Mouse (Mus musculus) heart, embryonic 15.5 days (tissue): ENCODE results near the gene Ppp1r3e. TPM values are rescaled to one million over a fixed set of nuclear protein-coding genes. Genes with fewer than 3 reads are reported as not detected.

Experiments
- ATAC-seq: fragments of 200-750 bp; cut with Nextera tagmentation; replicated peaks from 2 replicates; pipeline ENCODE4 v1.8.0; 2017; ENCODE audit warnings: low read depth, moderate TSS enrichment; ENCODE audit not compliant: insufficient number of reproducible peaks, insufficient read depth, low FRiP score
- H3K27ac ChIP-seq: fragments of 300-500 bp; sonication (generic); 2 replicates; pipeline ENCODE4 v1.5.1; 2015; ENCODE audit warnings: mild to moderate bottlenecking, inconsistent platforms
- H3K27me3 ChIP-seq: fragments of 300-500 bp; sonication (generic); 2 replicates; pipeline ENCODE4 v1.6.1; 2015; ENCODE audit warnings: inconsistent platforms
- H3K36me3 ChIP-seq: fragments of 300-500 bp; sonication (generic); 2 replicates; pipeline ENCODE4 v1.6.1; 2015; ENCODE audit warnings: mild to moderate bottlenecking, inconsistent platforms
- H3K4me1 ChIP-seq: fragments of 300-500 bp; sonication (generic); replicated peaks from 2 replicates; pipeline ENCODE4 v1.6.1; 2015; ENCODE audit warnings: inconsistent platforms
- H3K4me2 ChIP-seq: fragments of 300-500 bp; sonication (generic); 2 replicates; pipeline ENCODE4 v1.6.1; 2015; ENCODE audit warnings: inconsistent platforms, mild to moderate bottlenecking, moderate library complexity
- H3K4me3 ChIP-seq: fragments of 300-500 bp; sonication (generic); 2 replicates; pipeline ENCODE4 v1.5.1; 2015; ENCODE audit warnings: mild to moderate bottlenecking, inconsistent platforms
- H3K9ac ChIP-seq: fragments of 300-500 bp; sonication (generic); 2 replicates; pipeline ENCODE4 v1.6.1; 2015; ENCODE audit warnings: mild to moderate bottlenecking, inconsistent platforms
- H3K9me3 ChIP-seq: fragments of 300-500 bp; sonication (generic); replicated peaks from 2 replicates; pipeline ENCODE4 v1.6.1; 2016; ENCODE audit warnings: inconsistent platforms
- WGBS: fragments of 180-500 bp; shearing (Covaris S2); methylation state at CpG from one replicate; pipeline ENCODE4 v1.1.7; 2015; ENCODE audit warnings: mixed read lengths; 5-methylcytosine and 5-hydroxymethylcytosine counted together
- polyA plus RNA-seq: library from polyadenylated mRNA; unstranded; fragments of >200 nt; fragmentation: Nextera tagmentation; extraction: Ambion mirVana; gene quantifications from 2 replicates; pipeline ENCODE4 v1.2.1, GENCODE M21; 2015

Gene Ppp1r3e
- polyA plus RNA-seq, 1 experiment from 2014 or later, result 1.2 TPM

DNA sequence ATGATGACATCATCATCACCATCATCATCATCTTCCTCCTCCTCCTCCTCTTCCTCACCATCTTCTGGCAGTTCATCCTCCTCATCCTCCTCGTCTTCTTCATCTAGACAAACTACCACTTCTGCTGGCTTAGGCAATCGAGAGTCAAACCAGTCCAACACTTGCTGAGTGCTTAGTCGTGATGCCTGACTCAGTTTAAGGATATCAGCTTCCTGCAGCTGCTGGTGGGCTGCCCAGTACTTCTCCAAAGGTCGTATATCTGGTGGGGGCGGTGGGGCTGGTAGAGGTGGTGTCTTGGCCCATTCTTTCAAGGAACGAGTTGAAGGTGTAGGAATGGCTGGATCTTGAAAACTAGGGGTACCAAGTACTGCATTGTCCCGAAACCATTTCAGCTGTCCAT is 20.6 kb downstream of the Ppp1r3e start:
- WGBS, result 77% methylated on average over 7 of the region's 7 CpGs
- H3K36me3 ChIP-seq, result peaks cover 15% of the 10 kb centered on the region
- ATAC-seq, result no peak
- no peak overlapping the region for H3K9ac ChIP-seq
- H3K27ac ChIP-seq, result no peak overlapping the region
- no peaks in the 10 kb centered on the region for H3K27me3 ChIP-seq
- no peak overlapping the region for H3K4me2 ChIP-seq
- no peak overlapping the region for H3K4me3 ChIP-seq
- no peaks in the 10 kb centered on the region for H3K4me1 ChIP-seq
- no peaks in the 10 kb centered on the region for H3K9me3 ChIP-seq

DNA sequence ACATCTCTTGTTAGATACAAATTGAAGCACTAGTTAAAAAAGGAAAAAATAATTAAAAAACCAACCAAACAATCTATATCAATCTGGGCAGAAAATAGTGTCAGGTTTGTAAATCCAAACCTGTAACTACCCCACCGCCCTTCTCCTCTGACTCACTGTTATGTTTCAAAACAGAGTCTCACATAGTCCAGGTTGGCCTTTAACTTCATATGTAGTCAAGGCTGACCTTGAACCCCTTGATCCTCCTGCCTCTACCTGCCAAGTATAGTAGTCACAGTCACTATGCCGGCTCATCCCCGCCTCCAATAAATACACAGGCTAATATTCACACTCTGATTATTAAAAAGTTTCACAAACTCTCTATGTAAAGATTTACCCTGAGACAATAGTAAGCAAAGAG is 21.6 kb downstream of the Ppp1r3e start:
- Histone ChIP-seq H3K9me3 (no peaks in the 10 kb centered on the region), H3K4me1 (no peaks in the 10 kb centered on the region), H3K27me3 (no peaks in the 10 kb centered on the region), H3K4me2 (no peak overlapping the region), H3K27ac (no peak overlapping the region), H3K9ac (no peak overlapping the region), H3K4me3 (no peak overlapping the region), H3K36me3 (peaks cover 15% of the 10 kb centered on the region)
- WGBS, result 88% methylated on average over 3 of the region's 3 CpGs
- ATAC-seq, result no peak

DNA sequence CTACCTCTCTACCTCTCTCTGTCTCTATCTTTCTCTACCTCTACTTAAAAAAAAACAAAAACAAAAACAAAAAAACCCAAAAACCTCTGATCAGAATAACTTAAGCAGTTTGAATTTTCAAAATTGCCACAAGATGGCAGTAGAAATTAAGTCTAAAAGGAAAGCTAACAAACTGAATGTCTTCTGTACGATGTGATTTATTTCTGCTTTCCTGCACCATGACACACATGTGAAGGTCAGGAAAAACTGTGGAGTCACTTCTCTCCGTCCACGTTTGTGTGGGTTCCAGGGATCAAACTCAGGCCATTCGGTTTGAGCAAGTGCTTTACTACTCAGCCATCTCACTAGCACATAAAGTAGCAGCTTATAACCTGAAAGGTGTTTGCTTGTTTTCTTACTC is 33.9 kb downstream of the Ppp1r3e start:
- no peak overlapping the region for H3K4me2 ChIP-seq
- 2% methylated on average over 4 of the region's 4 CpGs for WGBS
- no peak overlapping the region for H3K4me3 ChIP-seq
- no peak overlapping the region for H3K27ac ChIP-seq
- no peaks in the 10 kb centered on the region for H3K36me3 ChIP-seq
- no peak overlapping the region for H3K9ac ChIP-seq
- no peaks in the 10 kb centered on the region for H3K4me1 ChIP-seq
- H3K27me3 ChIP-seq, result no peaks in the 10 kb centered on the region; the same call in 1 of the 2 replicates
- no peak for ATAC-seq
- H3K9me3 ChIP-seq, result no peaks in the 10 kb centered on the region

DNA sequence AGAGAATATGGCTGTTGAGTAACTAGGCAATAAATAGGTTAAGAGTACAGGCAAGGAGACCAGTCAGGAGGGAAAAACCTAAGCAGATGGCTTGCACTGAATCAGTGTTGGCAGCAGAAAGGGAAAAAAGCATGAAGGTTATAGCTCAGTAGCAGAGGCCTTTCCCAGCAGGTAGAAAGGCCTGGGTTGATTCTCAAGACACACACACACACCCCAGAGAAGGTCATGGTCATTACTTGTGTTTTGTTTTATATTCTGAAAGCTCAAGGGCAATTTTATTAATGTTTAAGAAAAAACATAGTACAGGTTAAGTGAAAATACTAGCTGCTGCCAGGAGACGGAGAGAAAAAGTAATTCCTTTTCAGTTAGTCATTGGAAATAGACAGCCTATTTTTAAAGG is 53.6 kb downstream of the Ppp1r3e start:
- H3K4me2 ChIP-seq, result no peak overlapping the region
- ATAC-seq, result no peak
- H3K27me3 ChIP-seq, result no peaks in the 10 kb centered on the region
- 79% methylated on average over 1 of the region's 1 CpGs for WGBS
- no peaks in the 10 kb centered on the region for H3K36me3 ChIP-seq
- H3K9me3 ChIP-seq, result no peaks in the 10 kb centered on the region
- H3K9ac ChIP-seq, result no peak overlapping the region
- no peaks in the 10 kb centered on the region for H3K4me1 ChIP-seq
- H3K27ac ChIP-seq, result no peak overlapping the region
- no peak overlapping the region for H3K4me3 ChIP-seq

Other genes with a start within 250 kb of the Ppp1r3e start
- gene Gm17606, start 236.6 kb downstream of the Ppp1r3e start, polyA plus RNA-seq, result not detected in 2 replicates
- gene Cdh24, start 236.2 kb downstream of the Ppp1r3e start, polyA plus RNA-seq, result 1.6 and 2.1 TPM in 2 replicates
- 40.7 and 42.3 TPM in 2 replicates for gene 1700123O20Rik, start 191.3 kb downstream of the Ppp1r3e start, polyA plus RNA-seq
- gene Acin1, start 190.6 kb downstream of the Ppp1r3e start, polyA plus RNA-seq, result 75.5 and 80.1 TPM in 2 replicates
- 0.15 and 0.16 TPM in 2 replicates for gene Gm29776, start 178.7 kb downstream of the Ppp1r3e start, polyA plus RNA-seq
- 0.10 and 0.11 TPM in 2 replicates for gene Cebpe, start 165.4 kb downstream of the Ppp1r3e start, polyA plus RNA-seq
- gene Slc7a8, start 95.6 kb downstream of the Ppp1r3e start, polyA plus RNA-seq, result 2.8 and 4.4 TPM in 2 replicates
- gene Rnf212b, start 63.4 kb downstream of the Ppp1r3e start, polyA plus RNA-seq, result not detected in 2 replicates
- 5.4 and 7.1 TPM in 2 replicates for gene Homez, start 6.6 kb downstream of the Ppp1r3e start, polyA plus RNA-seq
- gene Bcl2l2, start 5.8 kb upstream of the Ppp1r3e start, polyA plus RNA-seq, result 3.3 and 3.4 TPM in 2 replicates
- not detected in 2 replicates for gene Gm20521, start 5.9 kb upstream of the Ppp1r3e start, polyA plus RNA-seq
- gene Pabpn1, start 14.9 kb upstream of the Ppp1r3e start, polyA plus RNA-seq, result 56.5 and 73.4 TPM in 2 replicates
- gene Slc22a17, start 35.6 kb upstream of the Ppp1r3e start, polyA plus RNA-seq, result 30.2 and 40.9 TPM in 2 replicates
- gene Efs, start 48.6 kb upstream of the Ppp1r3e start, polyA plus RNA-seq, result 10.6 and 18.8 TPM in 2 replicates
- gene Il25, start 55.1 kb upstream of the Ppp1r3e start, polyA plus RNA-seq, result not detected in 2 replicates
- 0.74 and 2.4 TPM in 2 replicates for gene Cmtm5, start 58.7 kb upstream of the Ppp1r3e start, polyA plus RNA-seq
- 2,004 and 2,041 TPM in 2 replicates for gene Myh6, start 89.4 kb upstream of the Ppp1r3e start, polyA plus RNA-seq
- gene Gm17428, start 99.4 kb upstream of the Ppp1r3e start, polyA plus RNA-seq, result not detected in 2 replicates
- 4,763 and 4,914 TPM in 2 replicates for gene Myh7, start 117.1 kb upstream of the Ppp1r3e start, polyA plus RNA-seq
- 56.2 and 57.1 TPM in 2 replicates for gene Ngdn, start 137.9 kb upstream of the Ppp1r3e start, polyA plus RNA-seq
- 2.6 and 3.6 TPM in 2 replicates for gene Zfhx2, start 214.8 kb upstream of the Ppp1r3e start, polyA plus RNA-seq
- 13.2 and 15.6 TPM in 2 replicates for gene Thtpa, start 217.2 kb upstream of the Ppp1r3e start, polyA plus RNA-seq
- gene Ap1g2, start 229.0 kb upstream of the Ppp1r3e start, polyA plus RNA-seq, result 8.5 and 12.6 TPM in 2 replicates
- 0.24 and 0.55 TPM in 2 replicates for gene Jph4, start 239.4 kb upstream of the Ppp1r3e start, polyA plus RNA-seq